Mouse (Mus musculus): ENCODE results near the gene Slc22a3. TPM values are rescaled to one million over a fixed set of nuclear protein-coding genes. Genes with fewer than 3 reads are reported as not detected.

Slc22a3 gene
- total and polyA plus RNA-seq, 3 experiments = 31.5 to 87.7 TPM; not detected in 1

- Histone ChIP-seq H3K9me3 (replicated peaks; ENCODE audit: insufficient read depth, low read length) (no peaks in the 10 kb centered on the region), H3K4me1 (ENCODE audit: control insufficient read depth in 1 of 2, insufficient read depth in 2 of 2, low read length in 2 of 2) (peaks cover 2 to 3% of the 10 kb centered on the region in 2 experiments; a peak in 3 of 4 replicates), H3K79me2 (ENCODE audit: control insufficient read depth, insufficient read depth, low read length, poor library complexity) (no peaks in the 10 kb centered on the region), H3K27ac (ENCODE audit: control insufficient read depth, low read depth, low read length) (no peak overlapping the region), H3K27me3 (ENCODE audit: control insufficient read depth in 1 of 2, insufficient read depth in 2 of 2, low read length in 2 of 2) (no peaks in the 10 kb centered on the region), H3K36me3 (ENCODE audit: control insufficient read depth in 1 of 2, insufficient read depth in 2 of 2, low read length in 2 of 2) (peaks cover 7 to 8% of the 10 kb centered on the region in 2 experiments), H3K4me3 (ENCODE audit: control insufficient read depth in 1 of 2, insufficient read depth in 1 of 2, low read depth in 2 of 2, low read length in 2 of 2) (no peak overlapping the region), H3K9ac (ENCODE audit: control insufficient read depth, low read depth, low read length, poor library complexity, severe bottlenecking) (no peak overlapping the region)
- no peak for TF ChIP-seq POLR2AphosphoS5 (IDR thresholded peaks at IDR 0.05; ENCODE audit: borderline replicate concordance, low read depth, low read length)
- no peak for TF ChIP-seq EP300 (IDR thresholded peaks at IDR 0.05; ENCODE audit: low read depth in 1 of 2, low read length in 2 of 2)
- no peak for TF ChIP-seq ZKSCAN1 (IDR thresholded peaks at IDR 0.05; ENCODE audit: low read depth, low read length)
- TF ChIP-seq MXI1 (IDR thresholded peaks at IDR 0.05; ENCODE audit: low read depth, low read length) = no peak
- no peak for DNase-seq (ENCODE audit: low read depth, low spot score)
Measured at GRCm38 (mm10) chr17:12428369-12428768, 79.1 kb downstream of the Slc22a3 start.

- H3K9me3 ChIP-seq (replicated peaks; ENCODE audit: insufficient read depth, low read length) = no peaks in the 10 kb centered on the region
- H3K79me2 ChIP-seq (ENCODE audit: control insufficient read depth, insufficient read depth, low read length, poor library complexity) = no peaks in the 10 kb centered on the region
- H3K27me3 ChIP-seq (ENCODE audit: control insufficient read depth in 1 of 2, insufficient read depth in 2 of 2, low read length in 2 of 2) = no peaks in the 10 kb centered on the region
- peaks cover 8% of the 10 kb centered on the region in 2 experiments for H3K36me3 ChIP-seq (ENCODE audit: control insufficient read depth in 1 of 2, insufficient read depth in 2 of 2, low read length in 2 of 2)
- no peak overlapping the region for H3K4me3 ChIP-seq (ENCODE audit: control insufficient read depth in 1 of 2, insufficient read depth in 1 of 2, low read depth in 2 of 2, low read length in 2 of 2)
- H3K27ac ChIP-seq (ENCODE audit: control insufficient read depth, low read depth, low read length) = no peak overlapping the region
- no peak overlapping the region for H3K9ac ChIP-seq (ENCODE audit: control insufficient read depth, low read depth, low read length, poor library complexity, severe bottlenecking)
- peak; percentile 73 for DNase-seq (ENCODE audit: low read depth, low spot score)
- peaks cover 2 to 3% of the 10 kb centered on the region in 2 experiments; a peak in 3 of 4 replicates for H3K4me1 ChIP-seq (ENCODE audit: control insufficient read depth in 1 of 2, insufficient read depth in 2 of 2, low read length in 2 of 2)
- TF ChIP-seq SIN3A (IDR thresholded peaks at IDR 0.05; ENCODE audit: low read length) (0 out of 2 replicates have a peak, but pooled peaks have one; percentile 19), RAD21 (IDR thresholded peaks at IDR 0.05; ENCODE audit: low read depth, low read length) (no peak), BHLHE40 (IDR thresholded peaks at IDR 0.05; ENCODE audit: borderline replicate concordance, low read depth, low read length) (no peak), UBTF (IDR thresholded peaks at IDR 0.05; ENCODE audit: borderline replicate concordance, insufficient read depth, low read depth, low read length) (no peak), USF2 (IDR thresholded peaks at IDR 0.05; ENCODE audit: borderline replicate concordance in 1 of 2, insufficient read depth in 1 of 2, low read depth in 1 of 2, low read length in 2 of 2) (no peak), POLR2A (IDR thresholded peaks at IDR 0.05; ENCODE audit: control insufficient read depth in 1 of 2, insufficient read depth in 1 of 2, low read depth in 1 of 2, low read length in 2 of 2, poor library complexity in 1 of 2) (no peak), MXI1 (IDR thresholded peaks at IDR 0.05; ENCODE audit: low read depth, low read length) (no peak), GATA1 (IDR thresholded peaks at IDR 0.05; ENCODE audit: low read depth, low read length) (peak; percentile 85), EP300 (IDR thresholded peaks at IDR 0.05; ENCODE audit: low read depth in 1 of 2, low read length in 2 of 2) (peak; percentile 78 to 80), MYC (IDR thresholded peaks at IDR 0.05; ENCODE audit: low read depth, low read length) (no peak), ZMIZ1 (IDR thresholded peaks at IDR 0.05; ENCODE audit: low read depth, low read length) (no peak), POLR2AphosphoS2 (IDR thresholded peaks at IDR 0.05; ENCODE audit: low read length) (no peak), USF1 (IDR thresholded peaks at IDR 0.05; ENCODE audit: low read depth, low read length) (no peak), POLR2AphosphoS5 (IDR thresholded peaks at IDR 0.05; ENCODE audit: borderline replicate concordance, low read depth, low read length) (no peak), NELFE (IDR thresholded peaks at IDR 0.05; ENCODE audit: low read depth, low read length) (no peak), TCF12 (IDR thresholded peaks at IDR 0.05; ENCODE audit: low read depth, low read length) (peak; percentile 85), GABPA (IDR thresholded peaks at IDR 0.05; ENCODE audit: low read depth, low read length) (no peak), ETS1 (IDR thresholded peaks at IDR 0.05; ENCODE audit: low read depth, low read length) (peak; percentile 65), JUND (IDR thresholded peaks at IDR 0.05; ENCODE audit: low read depth, low read length) (no peak), MAX (IDR thresholded peaks at IDR 0.05; ENCODE audit: low read length) (no peak), RCOR1 (IDR thresholded peaks at IDR 0.05; ENCODE audit: low read depth, low read length) (no peak; the same call in 1 of the 2 replicates), HCFC1 (IDR thresholded peaks at IDR 0.05; ENCODE audit: low read depth, low read length) (no peak), MEF2A (IDR thresholded peaks at IDR 0.05; ENCODE audit: extremely low read depth, insufficient replicate concordance, low read depth, low read length, poor library complexity, severe bottlenecking) (no peak), E2F4 (IDR thresholded peaks at IDR 0.05; ENCODE audit: borderline replicate concordance, low read depth, low read length) (no peak), CHD2 (IDR thresholded peaks at IDR 0.05; ENCODE audit: low read length) (no peak), MYB (IDR thresholded peaks at IDR 0.05; ENCODE audit: low read depth, low read length) (no peak), ZKSCAN1 (IDR thresholded peaks at IDR 0.05; ENCODE audit: low read depth, low read length) (no peak), ZC3H11A (IDR thresholded peaks at IDR 0.05; ENCODE audit: low read depth, low read length) (no peak), ZNF384 (IDR thresholded peaks at IDR 0.05; ENCODE audit: low read depth, low read length) (peak; percentile 95), TBP (IDR thresholded peaks at IDR 0.05; ENCODE audit: low read depth, low read length) (no peak), TAL1 (IDR thresholded peaks at IDR 0.05; ENCODE audit: low read length) (peak; percentile 61)
Measured at GRCm38 (mm10) chr17:12427156-12427555, 80.3 kb downstream of the Slc22a3 start.
